Mouse (Mus musculus) spleen, postnatal 36 days (tissue): Measurements from ENCODE around the gene Lamp5.

Experiments
- DNase-seq, 2 experiments: peaks; one replicate each; pipeline ENCODE4 v3.0.0; 2022; ENCODE audit warnings: low spot score in 2 of 2, mixed read lengths in 1 of 2

Gene Lamp5

GRCm38 (mm10) chr2:136051688-136052289 is at the start of gene Lamp5:
Gene Lamp5, plus strand, starts transcription at chr2:136052239.
- DNase-seq, result no peak

- DNase-seq, result no peak
These were observed 48.2 kb upstream of the Lamp5 start for GRCm38 (mm10) chr2:136003836-136004235.

GRCm38 (mm10) chr2:136006280-136006679 is 45.8 kb upstream of the Lamp5 start:
- no peak for DNase-seq

GRCm38 (mm10) chr2:136012759-136013158 is 39.3 kb upstream of the Lamp5 start:
- DNase-seq, result no peak

- no peak for DNase-seq
These were observed 3.6 kb upstream of the Lamp5 start for GRCm38 (mm10) chr2:136048464-136048863.

GRCm38 (mm10) chr2:136050793-136051615 is 1.0 kb upstream of the Lamp5 start:
- no peak for DNase-seq

- no peak for DNase-seq
These were observed 5.9 kb downstream of the Lamp5 start for GRCm38 (mm10) chr2:136057861-136058331.

GRCm38 (mm10) chr2:136058398-136058797 is 6.4 kb downstream of the Lamp5 start:
- no peak for DNase-seq

- no peak for DNase-seq
These were observed 7.1 kb downstream of the Lamp5 start for GRCm38 (mm10) chr2:136059029-136059669.

GRCm38 (mm10) chr2:136064356-136064755 is 12.3 kb downstream of the Lamp5 start:
- no peak for DNase-seq

GRCm38 (mm10) chr2:136095978-136096377 is 43.9 kb downstream of the Lamp5 start:
- no peak for DNase-seq

GRCm38 (mm10) chr2:136097143-136097542 is 45.1 kb downstream of the Lamp5 start:
- DNase-seq, result no peak

- DNase-seq, result no peak
These were observed 55.6 kb downstream of the Lamp5 start for GRCm38 (mm10) chr2:136107597-136107996.

- DNase-seq, result no peak
These were observed 56.3 kb downstream of the Lamp5 start for GRCm38 (mm10) chr2:136108124-136109037.

- no peak for DNase-seq
These were observed 57.0 kb downstream of the Lamp5 start for GRCm38 (mm10) chr2:136109038-136109363.

GRCm38 (mm10) chr2:136113374-136113773 is 61.3 kb downstream of the Lamp5 start:
- DNase-seq, result no peak

- DNase-seq, result no peak
These were observed 66.0 kb downstream of the Lamp5 start for GRCm38 (mm10) chr2:136118006-136118405.
